Mouse (Mus musculus) liver, postnatal 0 days (tissue): ENCODE data around the gene H2-M10.4.

Experiments
- CTCF ChIP-seq: sonication (generic); IDR thresholded peaks from 2 replicates; pipeline ENCODE4 v1.5.1; 2016; ENCODE audit warnings: antibody characterized with exemption, low read depth
- EP300 ChIP-seq: IDR thresholded peaks from 2 replicates; pipeline ENCODE4 v1.6.1; 2016; ENCODE audit warnings: antibody characterized with exemption, low read depth, mild to moderate bottlenecking

DNA sequence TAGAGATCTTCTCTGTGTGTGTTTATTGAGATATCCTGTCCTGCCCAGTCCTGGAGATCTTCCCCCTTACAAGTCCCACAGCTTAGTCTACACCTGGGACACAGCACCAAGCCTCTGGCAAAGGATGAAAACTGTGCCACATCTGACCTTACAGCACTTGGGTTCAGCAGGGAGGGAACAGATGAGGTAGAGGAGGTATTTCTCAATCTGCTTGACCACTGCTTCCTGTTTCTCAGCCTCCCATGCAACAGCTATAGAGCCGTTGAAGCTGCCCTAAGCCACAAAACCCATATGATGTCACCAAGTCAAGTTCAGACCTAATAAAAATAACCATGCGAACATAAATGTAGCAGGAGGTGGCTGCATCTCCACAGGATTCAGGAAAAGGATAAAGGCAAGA, 30.7 kb downstream of the H2-M10.4 start:
- TF ChIP-seq CTCF: no peak
- TF ChIP-seq EP300: no peak
